Mouse (Mus musculus): ENCODE results near the gene Fermt1. TPM values are rescaled to one million over a fixed set of nuclear protein-coding genes. Genes with fewer than 3 reads are reported as not detected.

Fermt1 gene
- total RNA-seq, 2 experiments from 2014 or later: 0.40 to 0.59 TPM

DNA sequence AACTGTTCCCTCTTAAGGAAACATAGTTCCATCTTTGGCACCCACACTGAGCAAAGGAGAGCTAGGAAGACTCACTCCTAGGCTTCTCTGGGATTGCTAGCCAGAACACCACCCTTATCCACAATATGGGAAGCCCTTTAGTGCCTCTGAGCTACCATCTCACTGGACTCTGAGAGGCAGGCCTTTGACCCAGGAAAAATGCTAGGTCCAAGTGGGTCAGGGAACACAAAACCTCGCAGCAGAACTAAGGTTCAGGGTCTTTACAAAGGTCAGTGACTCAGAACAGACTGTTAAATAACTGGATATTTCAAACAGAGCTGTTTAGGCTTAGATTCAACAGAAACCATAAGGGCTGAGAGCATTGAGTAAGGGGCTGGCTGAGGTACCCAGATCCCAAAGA lies 68.7 kb downstream of the Fermt1 start:
- intact Hi-C loops (cut with DNase I): no loop called here
- TF ChIP-seq CTCF (IDR thresholded peaks at IDR 0.05): no peak
- H3K27ac ChIP-seq: no peak overlapping the region

DNA sequence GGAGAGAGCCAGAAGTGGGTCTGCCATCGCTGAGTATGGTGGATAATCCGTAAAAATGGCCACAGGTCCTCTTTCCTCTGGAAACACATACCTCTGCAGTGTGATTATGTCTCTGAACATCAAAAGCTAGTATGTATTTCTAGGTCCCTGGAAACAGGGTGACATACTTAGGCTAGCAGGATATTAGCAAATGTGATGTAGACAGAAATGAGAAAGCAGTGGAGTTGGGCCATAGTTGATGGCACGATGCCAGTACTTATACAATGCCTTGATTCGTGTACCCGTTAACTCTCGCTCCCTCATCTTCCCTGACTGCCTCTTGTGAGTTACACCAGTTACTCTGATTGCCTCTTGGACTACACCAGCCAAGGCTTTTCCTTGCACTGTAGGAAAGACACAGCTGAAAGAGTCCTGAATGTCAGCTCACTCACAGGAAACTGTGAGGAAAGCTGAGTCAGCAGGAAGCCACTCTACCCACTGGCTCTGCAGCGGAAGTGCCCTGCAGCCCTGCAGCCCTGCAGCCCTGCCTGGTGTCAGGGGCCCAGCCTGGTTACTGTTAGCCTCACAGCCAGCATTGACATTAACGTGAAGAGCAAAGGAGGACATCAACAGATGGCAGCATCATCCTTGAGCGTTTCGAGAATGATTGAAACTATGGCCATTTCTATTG lies 71.9 kb downstream of the Fermt1 start:
- intact Hi-C loops (cut with DNase I): no loop called here
- no peak overlapping the region for H3K27ac ChIP-seq
- no peak for TF ChIP-seq CTCF (IDR thresholded peaks at IDR 0.05)
- H3K4me3 ChIP-seq: no peak overlapping the region
- no peak for DNase-seq (ENCODE audit: extremely low spot score in 1 of 2, low spot score in 2 of 2)

More for the DNA sequence above, 68.7 kb downstream of the Fermt1 start:
- no peak overlapping the region for H3K4me3 ChIP-seq
- no peak for DNase-seq (ENCODE audit: extremely low spot score in 1 of 2, low spot score in 2 of 2)

DNA sequence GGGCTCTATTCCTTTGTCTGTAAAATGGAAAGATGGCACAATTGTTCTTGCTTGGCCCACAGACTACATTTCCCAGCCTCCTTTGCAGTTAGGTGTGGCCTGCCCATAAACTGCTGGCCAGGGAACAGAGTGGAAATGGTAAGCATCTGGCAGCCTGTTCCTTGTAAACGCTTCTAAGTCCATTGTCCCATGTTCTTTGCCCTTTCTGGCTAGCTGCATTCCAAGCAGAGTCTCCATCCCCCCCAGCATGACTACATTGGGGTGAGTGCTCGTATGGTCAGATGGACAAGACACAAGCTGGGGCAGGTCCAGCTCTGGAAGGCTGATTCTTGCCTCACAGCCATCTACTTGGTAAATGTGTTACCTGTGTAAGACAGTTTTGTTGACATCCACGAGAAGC lies 74.0 kb downstream of the Fermt1 start:
- intact Hi-C loops (cut with DNase I): no loop called here
- H3K4me3 ChIP-seq: no peak overlapping the region
- DNase-seq (ENCODE audit: extremely low spot score in 1 of 2, low spot score in 2 of 2): no peak
- H3K27ac ChIP-seq: no peak overlapping the region
- no peak for TF ChIP-seq CTCF (IDR thresholded peaks at IDR 0.05)

DNA sequence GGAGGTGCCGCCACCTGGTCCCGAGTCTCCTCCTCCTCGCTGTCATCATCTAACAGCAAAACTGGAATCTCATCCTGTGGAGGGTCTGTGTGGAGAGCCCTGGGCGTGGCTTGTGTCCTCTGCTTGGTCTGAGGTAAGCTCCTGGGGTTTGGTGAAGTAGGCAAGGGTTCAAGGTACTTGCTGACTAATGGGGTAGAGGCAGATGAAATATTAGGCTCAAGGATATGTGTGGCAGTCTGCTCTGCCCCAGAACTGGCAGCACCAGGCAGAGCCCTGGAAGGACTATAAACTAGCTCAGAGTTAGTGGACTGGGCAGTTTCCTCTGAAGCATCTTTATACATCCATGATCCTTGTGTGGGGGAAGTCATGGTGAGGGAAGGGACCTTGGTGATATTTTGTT lies 75.4 kb downstream of the Fermt1 start:
- no peak for TF ChIP-seq CTCF (IDR thresholded peaks at IDR 0.05)
- DNase-seq (ENCODE audit: extremely low spot score in 1 of 2, low spot score in 2 of 2): no peak
- intact Hi-C loops (cut with DNase I): no loop called here
- Histone ChIP-seq H3K27ac (no peak overlapping the region), H3K4me3 (no peak overlapping the region)

DNA sequence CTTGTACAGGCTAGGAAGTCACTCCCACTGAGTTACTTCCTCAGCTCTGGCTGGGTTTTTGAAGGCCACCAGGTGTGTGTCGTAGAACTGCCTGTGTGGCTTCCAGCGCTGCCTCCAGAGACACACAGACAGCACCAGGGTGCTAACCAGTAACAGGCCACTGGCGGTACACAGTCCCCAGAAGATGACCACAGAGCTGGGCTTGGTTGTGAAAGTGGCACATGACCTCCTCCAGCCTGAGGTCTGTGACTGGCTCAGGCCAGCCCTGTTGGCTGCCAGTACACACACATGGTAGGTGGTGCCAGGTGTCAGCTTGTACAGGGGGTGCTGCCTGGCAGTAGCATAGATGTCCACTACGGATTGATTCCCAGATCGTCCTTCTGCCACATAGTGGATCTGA lies 76.0 kb downstream of the Fermt1 start:
- no peak for TF ChIP-seq CTCF (IDR thresholded peaks at IDR 0.05)
- no peak overlapping the region for H3K27ac ChIP-seq
- no peak for DNase-seq (ENCODE audit: extremely low spot score in 1 of 2, low spot score in 2 of 2)
- H3K4me3 ChIP-seq: no peak overlapping the region
- intact Hi-C loops (cut with DNase I): no loop called here

DNA sequence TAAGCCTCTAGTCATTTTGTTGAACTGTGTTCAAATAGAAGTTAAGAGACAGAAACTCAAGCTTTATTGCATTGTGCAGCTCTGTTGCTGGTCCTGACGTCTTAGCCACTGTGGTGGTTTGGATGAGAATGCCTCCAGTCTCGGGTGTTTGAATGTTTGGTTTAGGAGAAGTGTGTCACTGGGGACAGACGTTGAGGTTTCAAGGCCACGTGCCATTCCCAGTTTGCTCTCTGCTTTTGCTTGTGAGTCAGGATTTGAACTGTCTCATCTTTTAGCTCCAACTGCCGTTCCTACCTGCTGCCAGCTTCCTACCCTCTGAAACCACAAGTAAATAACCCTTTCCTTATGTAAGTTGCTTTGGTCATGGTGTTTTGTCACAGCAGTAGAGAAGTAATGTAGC lies 78.2 kb downstream of the Fermt1 start:
- Histone ChIP-seq H3K27ac (no peak overlapping the region), H3K4me3 (no peak overlapping the region)
- no peak for DNase-seq (ENCODE audit: extremely low spot score in 1 of 2, low spot score in 2 of 2)
- TF ChIP-seq CTCF (IDR thresholded peaks at IDR 0.05): no peak
- intact Hi-C loops (cut with DNase I): no loop called here

DNA sequence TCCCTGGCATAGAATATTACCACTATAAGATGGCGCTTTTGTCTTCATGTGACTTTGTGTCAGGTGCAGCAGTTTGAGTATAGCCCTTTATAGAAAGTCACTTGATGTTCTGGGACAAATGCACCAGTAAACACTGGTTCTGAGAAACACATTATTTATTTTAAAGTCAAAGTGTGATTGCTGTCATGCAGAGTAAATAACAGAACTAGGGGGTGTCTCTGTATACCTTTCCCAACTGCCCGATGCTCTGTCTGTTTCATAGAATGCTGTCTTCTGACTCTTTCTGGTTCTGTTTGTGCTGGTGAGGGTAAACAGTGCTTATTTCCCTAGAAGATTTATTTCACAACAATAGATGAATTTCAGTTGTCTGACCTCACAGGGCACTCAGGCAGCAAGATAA lies 82.4 kb downstream of the Fermt1 start:
- Histone ChIP-seq H3K4me3 (no peak overlapping the region), H3K27ac (no peak overlapping the region)
- DNase-seq (ENCODE audit: extremely low spot score in 1 of 2, low spot score in 2 of 2): no peak
- no peak for TF ChIP-seq CTCF (IDR thresholded peaks at IDR 0.05)
- intact Hi-C loops (cut with DNase I): no loop called here

DNA sequence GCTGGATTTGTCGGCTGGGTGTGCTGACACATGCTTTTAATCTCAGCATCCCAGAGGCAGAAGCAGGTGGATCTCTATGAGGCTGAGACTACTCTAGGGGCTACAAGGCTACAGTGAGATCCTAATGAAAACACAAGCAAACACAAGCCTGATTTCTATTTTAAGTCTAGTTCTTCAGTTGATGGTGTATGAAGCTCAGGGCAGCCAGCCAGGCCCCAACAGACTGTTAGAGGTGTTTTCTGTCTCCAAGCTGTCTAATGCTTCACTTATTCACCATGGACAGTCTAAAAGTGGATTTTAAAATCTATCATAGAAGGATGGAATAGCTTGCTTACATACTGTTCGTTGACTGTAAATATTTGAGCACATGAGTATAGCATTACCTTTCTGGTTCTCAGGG lies 84.2 kb downstream of the Fermt1 start:
- no peak overlapping the region for H3K27ac ChIP-seq
- no peak for DNase-seq (ENCODE audit: extremely low spot score in 1 of 2, low spot score in 2 of 2)
- TF ChIP-seq CTCF (IDR thresholded peaks at IDR 0.05): no peak
- H3K4me3 ChIP-seq: no peak overlapping the region
- intact Hi-C loops (cut with DNase I): no loop called here

DNA sequence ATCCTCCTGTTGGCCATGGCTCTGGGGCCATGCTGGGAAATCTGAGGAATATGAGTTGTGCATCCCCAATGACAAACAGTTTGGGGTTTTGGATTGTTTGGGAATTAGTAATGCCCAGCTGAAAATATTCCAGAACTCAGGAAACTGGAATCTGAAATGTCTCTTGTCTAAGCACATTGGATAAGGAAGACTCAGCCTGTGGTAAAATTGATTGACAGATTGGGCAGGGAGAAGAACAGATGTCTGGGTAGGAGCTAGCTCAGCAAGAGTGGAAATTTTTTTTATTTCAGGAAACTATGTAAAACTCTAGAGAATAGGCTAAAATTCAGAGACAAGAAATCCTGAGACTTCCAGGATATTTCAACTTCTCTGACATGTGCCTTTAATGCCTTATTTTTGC lies 85.3 kb downstream of the Fermt1 start:
- H3K4me3 ChIP-seq: no peak overlapping the region
- intact Hi-C loops (cut with DNase I): no loop called here
- no peak for DNase-seq (ENCODE audit: extremely low spot score in 1 of 2, low spot score in 2 of 2)
- no peak overlapping the region for H3K27ac ChIP-seq
- TF ChIP-seq CTCF (IDR thresholded peaks at IDR 0.05): no peak

DNA sequence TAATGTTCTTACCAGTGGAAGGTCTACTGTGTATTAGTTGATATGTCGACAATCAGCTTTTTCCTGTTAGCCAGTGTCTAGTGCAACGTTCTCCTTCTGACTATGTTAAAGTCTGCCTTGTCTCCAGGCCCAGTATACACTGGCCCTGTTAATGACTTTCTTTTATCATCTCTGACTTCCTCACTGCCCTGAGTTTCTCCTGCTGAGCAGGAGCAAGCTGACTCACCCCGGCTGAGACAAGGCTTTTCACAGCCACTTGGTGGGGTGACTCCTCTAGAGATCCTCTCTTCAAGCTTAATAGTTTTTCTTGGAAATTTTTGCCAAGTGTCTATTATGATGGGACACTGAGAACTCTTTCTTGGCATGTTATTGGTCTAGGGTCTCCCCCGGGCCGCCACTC lies 89.4 kb downstream of the Fermt1 start:
- no peak for TF ChIP-seq CTCF (IDR thresholded peaks at IDR 0.05)
- H3K27ac ChIP-seq: no peak overlapping the region
- H3K4me3 ChIP-seq: no peak overlapping the region
- no peak for DNase-seq (ENCODE audit: extremely low spot score in 1 of 2, low spot score in 2 of 2)
- intact Hi-C loops (cut with DNase I): no loop called here

Other genes starting within 250 kb of the Fermt1 start
- gene Chgb, start 164.6 kb downstream of the Fermt1 start, total RNA-seq (2021): 100 to 1,000 TPM; 285 to 291 TPM
- gene Trmt6, start 129.9 kb downstream of the Fermt1 start, total RNA-seq (2021): 10 to 100 TPM; 26.4 to 33.2 TPM
- 1 to 10 TPM; 4.3 to 4.6 TPM for gene Mcm8, start 129.8 kb downstream of the Fermt1 start, total RNA-seq (2021)
- 10 to 100 TPM; 26.3 to 27.4 TPM for gene Crls1, start 99.2 kb downstream of the Fermt1 start, total RNA-seq (2021)
- under 1 TPM; 0.23 to 0.27 TPM for gene Lrrn4, start 65.0 kb downstream of the Fermt1 start, total RNA-seq (2021)

Measured in left cerebral cortex, adult 2 months (tissue).